Mouse (Mus musculus): ENCODE data around the gene Ccdc42. TPM values are rescaled to one million over a fixed set of nuclear protein-coding genes. Genes with fewer than 3 reads are reported as not detected.

Ccdc42 gene
- 2.9 and 3.0 TPM in 2 replicates for polyA plus RNA-seq (2015; fragmentation: Nextera tagmentation; extraction: Ambion mirVana)

- Histone ChIP-seq H3K9me3 (replicated peaks; ENCODE audit: low read length) (no peaks in the 10 kb centered on the region), H3K9ac (ENCODE audit: low read depth, low read length) (no peak within 1 kb of the TSS), H3K36me3 (ENCODE audit: insufficient read depth, low read length) (no peaks in the 10 kb centered on the region), H3K4me3 (replicated peaks; ENCODE audit: low read depth, low read length) (no peak within 1 kb of the TSS), H3K4me1 (replicated peaks; ENCODE audit: insufficient read depth, low read length) (peaks cover 12% of the 10 kb centered on the region), H3K27me3 (ENCODE audit: insufficient read depth, low read length) (no peaks in the 10 kb centered on the region), H3K4me2 (ENCODE audit: low read length) (no peak within 1 kb of the TSS), H3K27ac (no peak within 1 kb of the TSS)
- no peak for TF ChIP-seq CTCF (IDR thresholded peaks at IDR 0.05; ENCODE audit: low read depth)
- no peak for DNase-seq (ENCODE audit: low spot score)
- WGBS, result 67% methylated on average over 5 of the region's 5 CpGs
- no peak for ATAC-seq (replicated peaks; ENCODE audit: low FRiP score, low read depth)
These were observed at the start of gene Ccdc42 for GRCm38 (mm10) chr11:68586721-68587120. TSS of gene Ccdc42 (plus strand) at chr11:68587021.

GRCm38 (mm10) chr11:68539621-68540020, 47.2 kb upstream of the Ccdc42 start:
- no peaks in the 10 kb centered on the region for H3K27me3 ChIP-seq (ENCODE audit: insufficient read depth, low read length)
- H3K9me3 ChIP-seq (replicated peaks; ENCODE audit: low read length), result no peaks in the 10 kb centered on the region
- H3K9ac ChIP-seq (ENCODE audit: low read depth, low read length), result no peak overlapping the region
- ATAC-seq (replicated peaks; ENCODE audit: low FRiP score, low read depth) (no peak), DNase-seq (ENCODE audit: low spot score) (no peak)
- no peak for TF ChIP-seq CTCF (IDR thresholded peaks at IDR 0.05; ENCODE audit: low read depth)
- H3K4me2 ChIP-seq (ENCODE audit: low read length), result no peak overlapping the region
- no peaks in the 10 kb centered on the region for H3K36me3 ChIP-seq (ENCODE audit: insufficient read depth, low read length)
- H3K27ac ChIP-seq, result no peak overlapping the region
- no peak overlapping the region for H3K4me3 ChIP-seq (replicated peaks; ENCODE audit: low read depth, low read length)
- no peaks in the 10 kb centered on the region for H3K4me1 ChIP-seq (replicated peaks; ENCODE audit: insufficient read depth, low read length)
- 61% methylated on average over 5 of the region's 5 CpGs for WGBS

- no peak overlapping the region for H3K9ac ChIP-seq (ENCODE audit: low read depth, low read length)
- DNase-seq (ENCODE audit: low spot score) (peak; percentile 70), ATAC-seq (replicated peaks; ENCODE audit: low FRiP score, low read depth) (no peak)
- no peak overlapping the region for H3K27ac ChIP-seq
- H3K27me3 ChIP-seq (ENCODE audit: insufficient read depth, low read length), result no peaks in the 10 kb centered on the region
- WGBS, result 9% methylated on average over 8 of the region's 8 CpGs
- H3K9me3 ChIP-seq (replicated peaks; ENCODE audit: low read length), result no peaks in the 10 kb centered on the region
- H3K4me1 ChIP-seq (replicated peaks; ENCODE audit: insufficient read depth, low read length), result no peaks in the 10 kb centered on the region
- no peaks in the 10 kb centered on the region for H3K36me3 ChIP-seq (ENCODE audit: insufficient read depth, low read length)
- TF ChIP-seq CTCF (IDR thresholded peaks at IDR 0.05; ENCODE audit: low read depth), result peak; percentile 84
- no peak overlapping the region for H3K4me3 ChIP-seq (replicated peaks; ENCODE audit: low read depth, low read length)
- no peak overlapping the region for H3K4me2 ChIP-seq (ENCODE audit: low read length)
These were observed 42.3 kb upstream of the Ccdc42 start for GRCm38 (mm10) chr11:68544554-68544953.

GRCm38 (mm10) chr11:68545172-68545571, 41.6 kb upstream of the Ccdc42 start:
- ATAC-seq (replicated peaks; ENCODE audit: low FRiP score, low read depth) (no peak), DNase-seq (ENCODE audit: low spot score) (no peak)
- Histone ChIP-seq H3K27ac (no peak overlapping the region), H3K36me3 (ENCODE audit: insufficient read depth, low read length) (no peaks in the 10 kb centered on the region), H3K27me3 (ENCODE audit: insufficient read depth, low read length) (no peaks in the 10 kb centered on the region), H3K4me1 (replicated peaks; ENCODE audit: insufficient read depth, low read length) (no peaks in the 10 kb centered on the region), H3K9me3 (replicated peaks; ENCODE audit: low read length) (no peaks in the 10 kb centered on the region), H3K4me2 (ENCODE audit: low read length) (no peak overlapping the region), H3K9ac (ENCODE audit: low read depth, low read length) (no peak overlapping the region), H3K4me3 (replicated peaks; ENCODE audit: low read depth, low read length) (no peak overlapping the region)
- WGBS, result 45% methylated on average over 7 of the region's 7 CpGs
- TF ChIP-seq CTCF (IDR thresholded peaks at IDR 0.05; ENCODE audit: low read depth), result no peak

- no peak overlapping the region for H3K27ac ChIP-seq
- no peak overlapping the region for H3K4me3 ChIP-seq (replicated peaks; ENCODE audit: low read depth, low read length)
- H3K4me1 ChIP-seq (replicated peaks; ENCODE audit: insufficient read depth, low read length), result no peaks in the 10 kb centered on the region
- WGBS, result 75% methylated on average over 8 of the region's 8 CpGs
- H3K9me3 ChIP-seq (replicated peaks; ENCODE audit: low read length), result no peaks in the 10 kb centered on the region
- DNase-seq (ENCODE audit: low spot score) (no peak), ATAC-seq (replicated peaks; ENCODE audit: low FRiP score, low read depth) (no peak)
- no peaks in the 10 kb centered on the region for H3K27me3 ChIP-seq (ENCODE audit: insufficient read depth, low read length)
- no peaks in the 10 kb centered on the region for H3K36me3 ChIP-seq (ENCODE audit: insufficient read depth, low read length)
- TF ChIP-seq CTCF (IDR thresholded peaks at IDR 0.05; ENCODE audit: low read depth), result no peak
- no peak overlapping the region for H3K9ac ChIP-seq (ENCODE audit: low read depth, low read length)
- no peak overlapping the region for H3K4me2 ChIP-seq (ENCODE audit: low read length)
These were observed 41.1 kb upstream of the Ccdc42 start for GRCm38 (mm10) chr11:68545682-68546222.

GRCm38 (mm10) chr11:68547484-68547883, 39.3 kb upstream of the Ccdc42 start:
- ATAC-seq (replicated peaks; ENCODE audit: low FRiP score, low read depth) (no peak), DNase-seq (ENCODE audit: low spot score) (no peak)
- no peak overlapping the region for H3K4me2 ChIP-seq (ENCODE audit: low read length)
- no peak overlapping the region for H3K27ac ChIP-seq
- 47% methylated on average over 2 of the region's 2 CpGs for WGBS
- H3K4me1 ChIP-seq (replicated peaks; ENCODE audit: insufficient read depth, low read length), result no peaks in the 10 kb centered on the region
- no peak overlapping the region for H3K9ac ChIP-seq (ENCODE audit: low read depth, low read length)
- H3K4me3 ChIP-seq (replicated peaks; ENCODE audit: low read depth, low read length), result no peak overlapping the region
- no peaks in the 10 kb centered on the region for H3K36me3 ChIP-seq (ENCODE audit: insufficient read depth, low read length)
- no peaks in the 10 kb centered on the region for H3K9me3 ChIP-seq (replicated peaks; ENCODE audit: low read length)
- no peaks in the 10 kb centered on the region for H3K27me3 ChIP-seq (ENCODE audit: insufficient read depth, low read length)
- TF ChIP-seq CTCF (IDR thresholded peaks at IDR 0.05; ENCODE audit: low read depth), result no peak

GRCm38 (mm10) chr11:68549597-68549996, 37.2 kb upstream of the Ccdc42 start:
- no peak for ATAC-seq (replicated peaks; ENCODE audit: low FRiP score, low read depth)
- H3K36me3 ChIP-seq (ENCODE audit: insufficient read depth, low read length), result no peaks in the 10 kb centered on the region
- H3K27me3 ChIP-seq (ENCODE audit: insufficient read depth, low read length), result no peaks in the 10 kb centered on the region
- no peak for DNase-seq (ENCODE audit: low spot score)
- H3K9ac ChIP-seq (ENCODE audit: low read depth, low read length), result no peak overlapping the region
- TF ChIP-seq CTCF (IDR thresholded peaks at IDR 0.05; ENCODE audit: low read depth), result peak; percentile 58
- no peak overlapping the region for H3K4me3 ChIP-seq (replicated peaks; ENCODE audit: low read depth, low read length)
- no peak overlapping the region for H3K4me2 ChIP-seq (ENCODE audit: low read length)
- no peak overlapping the region for H3K27ac ChIP-seq
- 63% methylated on average over 3 of the region's 3 CpGs for WGBS
- 0 out of 2 replicates have a peak, but pooled peaks cover 3% of the 10 kb centered on the region for H3K4me1 ChIP-seq (replicated peaks; ENCODE audit: insufficient read depth, low read length)
- no peaks in the 10 kb centered on the region for H3K9me3 ChIP-seq (replicated peaks; ENCODE audit: low read length)
